8 mouse cellular contexts compared by ENCODE assay signal in genomic region chr2:165791657-165792056, GRCm38 (mm10).
DNase-seq lines count a peak whose midpoint lies in the region; ATAC-seq and TF ChIP-seq lines count a peak whose summit lies in the region.

No protein-coding gene starts in this region.

- no peaks in the 10 kb centered on the region for H3K27me3 ChIP-seq in limb, embryonic 11.5 days (ENCODE audit: control insufficient read depth, insufficient read depth, low read length)
- H3K27me3 ChIP-seq in midbrain, embryonic 13.5 days, result no peaks in the 10 kb centered on the region
- no peaks in the 10 kb centered on the region for H3K27me3 ChIP-seq in thymus, adult 2 months (ENCODE audit: control insufficient read depth, insufficient read depth, low read length)

- no peak overlapping the region for H3K9ac ChIP-seq in limb, embryonic 11.5 days (ENCODE audit: low read length)
- H3K9ac ChIP-seq in midbrain, embryonic 13.5 days (replicated peaks), result no peak overlapping the region

- peaks cover 30% of the 10 kb centered on the region for H3K36me3 ChIP-seq in limb, embryonic 11.5 days (ENCODE audit: control insufficient read depth, insufficient read depth, low read length)
- H3K36me3 ChIP-seq in midbrain, embryonic 13.5 days, result peaks cover 96% of the 10 kb centered on the region
- peaks cover 17% of the 10 kb centered on the region for H3K36me3 ChIP-seq in thymus, adult 2 months (ENCODE audit: control insufficient read depth, insufficient read depth, low read length)

- WGBS in limb, embryonic 11.5 days, result 74% methylated on average over 9 of the region's 9 CpGs
- 75% methylated on average over 9 of the region's 9 CpGs for whole genome bisulfite sequencing in midbrain, embryonic 13.5 days
- WGBS in thymus, adult 2 months, result 64% methylated on average over 9 of the region's 9 CpGs

- no peaks in the 10 kb centered on the region for H3K9me3 ChIP-seq in limb, embryonic 11.5 days (ENCODE audit: control insufficient read depth, low read length)
- no peaks in the 10 kb centered on the region for H3K9me3 ChIP-seq in midbrain, embryonic 13.5 days

- peak; percentile 63; the same call in 1 of the 2 replicates for TF ChIP-seq CTCF in thymus, adult 2 months (IDR thresholded peaks at IDR 0.05; ENCODE audit: borderline replicate concordance, control insufficient read depth, extremely low read depth, insufficient read depth, low read length, poor library complexity)

- DNase-seq in ovary, postnatal 36 days (ENCODE audit: low spot score), result peak; percentile 50
- no peak for DNase-seq in ovary, adult 18-20 months (ENCODE audit: low spot score)
- DNase-seq in adrenal gland, adult 18-20 months (ENCODE audit: low spot score in 2 of 2), result peak; percentile 60 to 69
- peak; percentile 46 for DNase-seq in embryo, embryonic 9.5 days (ENCODE audit: extremely low spot score)
- peak; percentile 76 for DNase-seq in heart, postnatal 4 days
- DNase-seq in limb, embryonic 11.5 days (ENCODE audit: low spot score), result peak; percentile 82
- peak; percentile 68 for DNase-seq in thymus, adult 2 months

- H3K4me2 ChIP-seq in limb, embryonic 11.5 days (ENCODE audit: low read depth, severe bottlenecking), result no peak overlapping the region
- H3K4me2 ChIP-seq in midbrain, embryonic 13.5 days (replicated peaks), result no peak overlapping the region

- ATAC-seq in limb, embryonic 11.5 days (ENCODE audit: insufficient number of reproducible peaks, low FRiP score, low TSS enrichment, low read depth), result 0 out of 2 replicates have a peak, but pooled peaks have one; percentile 13
- peak; percentile 43 for ATAC-seq in midbrain, embryonic 13.5 days

- TF ChIP-seq POLR2A in thymus, adult 2 months (IDR thresholded peaks at IDR 0.05; ENCODE audit: control insufficient read depth, extremely low read depth, insufficient read depth, low read length, poor library complexity), result no peak

- H3K4me1 ChIP-seq in limb, embryonic 11.5 days (ENCODE audit: control insufficient read depth, insufficient read depth, low read length), result no peaks in the 10 kb centered on the region
- H3K4me1 ChIP-seq in midbrain, embryonic 13.5 days (replicated peaks), result peaks cover 21% of the 10 kb centered on the region
- H3K4me1 ChIP-seq in thymus, adult 2 months (replicated peaks; ENCODE audit: control insufficient read depth, insufficient read depth, low read length), result peaks cover 27% of the 10 kb centered on the region

- H3K4me3 ChIP-seq in limb, embryonic 11.5 days (ENCODE audit: low read depth, low read length), result no peak overlapping the region
- H3K4me3 ChIP-seq in midbrain, embryonic 13.5 days (replicated peaks), result no peak overlapping the region
- no peak overlapping the region for H3K4me3 ChIP-seq in thymus, adult 2 months (ENCODE audit: control insufficient read depth, insufficient read depth, low read length)

- no peak overlapping the region for H3K27ac ChIP-seq in limb, embryonic 11.5 days (replicated peaks; ENCODE audit: low read depth, low read length)
- peak overlapping the region; percentile 73 for H3K27ac ChIP-seq in midbrain, embryonic 13.5 days
- peak overlapping the region; percentile 16; the same call in 1 of the 2 replicates for H3K27ac ChIP-seq in thymus, adult 2 months (ENCODE audit: control insufficient read depth, insufficient read depth, low read length)
